Mouse (Mus musculus): Measurements from ENCODE around the gene Ipo13.

Gene Ipo13

GRCm38 (mm10) chr4:117845316-117845715 lies 69.5 kb downstream of the Ipo13 start:
- DNase-seq (ENCODE audit: low read depth, low spot score) = no peak

Data from R1 (cell line).